ENCODE assay signal across 12 mouse cellular contexts in the genomic region with DNA sequence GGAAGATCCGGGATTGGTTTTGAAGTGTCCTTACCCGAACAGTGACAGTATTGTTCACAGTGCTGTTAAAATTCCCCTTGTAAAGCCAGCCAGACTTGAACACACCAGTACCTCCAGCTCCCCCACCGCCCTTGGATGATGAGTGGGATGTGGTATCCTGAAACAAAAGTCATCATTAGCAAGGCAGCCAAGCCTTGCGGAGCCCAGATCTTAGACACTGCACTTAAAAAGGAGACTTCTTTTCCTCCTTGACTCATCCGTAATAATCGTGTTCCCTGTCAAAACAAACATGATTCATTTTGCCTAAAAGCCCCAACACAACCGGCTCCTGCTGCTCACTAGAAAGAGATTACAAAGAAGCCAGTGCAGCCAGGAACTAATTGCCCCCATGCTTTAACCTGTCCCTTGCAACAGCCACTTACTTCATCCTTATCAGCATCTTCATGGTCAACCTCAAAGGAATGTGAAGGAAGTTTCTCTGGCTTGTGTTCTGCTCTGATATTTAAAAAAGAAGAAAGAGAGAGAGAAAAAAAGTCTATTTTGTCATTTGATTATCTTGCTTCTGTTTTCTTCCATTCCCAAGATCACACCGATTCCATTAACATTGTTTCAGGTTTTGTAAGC.
A peak's percentile ranks its signal among the peaks of the same experiment; 100 is the strongest.
DNase-seq lines count a peak whose midpoint lies in the region; ATAC-seq and TF ChIP-seq lines count a peak whose summit lies in the region.
"Had no signal": no experiment of that assay in that cellular context is flagged by ENCODE, and none has a peak within 500 bp of the region (broad histone marks: within the 10 kb centered on the region; RNA-seq: fewer than 3 reads in every experiment).

No protein-coding gene starts in this region.

- H3K4me2 ChIP-seq in intestine, embryonic 15.5 days (replicated peaks), result no peak overlapping the region
- H3K4me2 ChIP-seq: midbrain, embryonic 12.5 days had no signal

- no peaks in the 10 kb centered on the region for H3K79me2 ChIP-seq in C2C12 (ENCODE audit: control insufficient read depth, insufficient read depth)

- 34% methylated on average over 8 of the region's 8 CpGs for WGBS in intestine, embryonic 15.5 days

- no peak for TF ChIP-seq CTCF in C2C12 (IDR thresholded peaks at IDR 0.05; ENCODE audit: control insufficient read depth, insufficient read depth, insufficient read length)

- peak; percentile 81 for ATAC-seq in megakaryocyte-erythroid progenitor cell, adult 5-6 weeks (replicated peaks; ENCODE audit: low FRiP score, low TSS enrichment, poor library complexity, severe bottlenecking)
- no peak for ATAC-seq in intestine, embryonic 15.5 days

- no peaks in the 10 kb centered on the region for H3K36me3 ChIP-seq in C2C12 (ENCODE audit: control insufficient read depth, insufficient read depth)
- no peaks in the 10 kb centered on the region for H3K36me3 ChIP-seq in intestine, embryonic 15.5 days
- H3K36me3 ChIP-seq: midbrain, embryonic 12.5 days had no signal

- no peak overlapping the region for H3K4me3 ChIP-seq in C2C12 (ENCODE audit: insufficient read depth, poor library complexity, severe bottlenecking)
- H3K4me3 ChIP-seq in intestine, embryonic 15.5 days (replicated peaks), result no peak overlapping the region
- H3K4me3 ChIP-seq: midbrain, embryonic 12.5 days had no signal

- intact Hi-C loops in heart, postnatal 25 days (cut with DNase I), result no loop called here

- H3ac ChIP-seq in C2C12 (ENCODE audit: control insufficient read depth, insufficient read length, low read depth), result no peak overlapping the region

- H3K9me3 ChIP-seq in intestine, embryonic 15.5 days, result no peaks in the 10 kb centered on the region
- H3K9me3 ChIP-seq: midbrain, embryonic 12.5 days had no signal

- H3K27me3 ChIP-seq in C2C12 (ENCODE audit: control insufficient read depth, insufficient read depth, insufficient read length), result no peaks in the 10 kb centered on the region
- no peaks in the 10 kb centered on the region for H3K27me3 ChIP-seq in intestine, embryonic 15.5 days (replicated peaks)
- H3K27me3 ChIP-seq: midbrain, embryonic 12.5 days had no signal

- H3K79me3 ChIP-seq in C2C12 (ENCODE audit: low read depth), result no peaks in the 10 kb centered on the region

- no peaks in the 10 kb centered on the region for H3K4me1 ChIP-seq in intestine, embryonic 15.5 days (replicated peaks)
- H3K4me1 ChIP-seq: midbrain, embryonic 12.5 days had no signal

- H3K9ac ChIP-seq in intestine, embryonic 15.5 days, result no peak overlapping the region
- H3K9ac ChIP-seq: liver, embryonic 14.5 days; midbrain, embryonic 12.5 days had no signal

- no peak overlapping the region for H3K27ac ChIP-seq in intestine, embryonic 15.5 days
- H3K27ac ChIP-seq: liver, embryonic 14.5 days; midbrain, embryonic 12.5 days; stomach, postnatal 0 days had no signal

- peak; percentile 28 for DNase-seq in layer of hippocampus, adult 11-12 months (ENCODE audit: low spot score)
- DNase-seq in layer of hippocampus, postnatal 10 days (ENCODE audit: low spot score in 2 of 2), result no peak
- DNase-seq in adrenal gland, postnatal 14 days, result peak; percentile 34
- DNase-seq in heart, postnatal 25 days (ENCODE audit: low spot score), result no peak
- DNase-seq in cerebellum, adult 11-12 months, result no peak
- DNase-seq: heart, postnatal 4 days had no signal

TF ChIP-seq in C2C12, 6 proteins besides CTCF, POLR2A, EP300 and RAD21:
- TF ChIP-seq CEBPB (IDR thresholded peaks at IDR 0.05; ENCODE audit: low read depth) (peak; percentile 45), MYOG (IDR thresholded peaks at IDR 0.05; ENCODE audit: control insufficient read depth, extremely low read depth, insufficient read length) (no peak), MAX (IDR thresholded peaks at IDR 0.05) (peak; percentile 55), FOSL1 (IDR thresholded peaks at IDR 0.05; ENCODE audit: insufficient read depth, low read length, poor library complexity, severe bottlenecking) (peak; percentile 52), USF1 (IDR thresholded peaks at IDR 0.05; ENCODE audit: low read depth) (no peak)

Comparison
In these comparisons a context has a peak if more than half of its experiments do, and no peak if none do; other contexts are left out.
1. DNase-seq: peak in layer of hippocampus, adult 11-12 months (single experiment) and adrenal gland, postnatal 14 days (single experiment); none in layer of hippocampus, postnatal 10 days (0 of 2), heart, postnatal 25 days (single experiment) and cerebellum, adult 11-12 months (single experiment).